Comparison of ENCODE assay signal across 26 mouse cellular contexts in genomic region chr11:70265819-70266218, GRCm38 (mm10). TPM values are rescaled to one million over a fixed set of nuclear protein-coding genes. Genes with fewer than 3 reads are reported as not detected.
DNase-seq lines count a peak whose midpoint lies in the region; ATAC-seq and TF ChIP-seq lines count a peak whose summit lies in the region.
"Had no signal": no experiment of that assay in that cellular context is flagged by ENCODE, and none has a peak within 500 bp of the region (broad histone marks: within the 10 kb centered on the region; RNA-seq: fewer than 3 reads in every experiment).

No protein-coding gene starts in this region.

- H3K9ac ChIP-seq in heart, embryonic 13.5 days, result no peak overlapping the region
- H3K9ac ChIP-seq in limb, embryonic 14.5 days (ENCODE audit: low read depth, low read length, severe bottlenecking), result no peak overlapping the region
- no peak overlapping the region for H3K9ac ChIP-seq in limb, embryonic 15.5 days
- H3K9ac ChIP-seq: forebrain, embryonic 13.5 days; hindbrain, embryonic 13.5 days; liver, embryonic 14.5 days; midbrain, embryonic 15.5 days; neural tube, embryonic 15.5 days had no signal

- ATAC-seq in heart, embryonic 13.5 days (ENCODE audit: extremely low read depth, insufficient number of reproducible peaks, low FRiP score, low TSS enrichment), result no peak
- ATAC-seq in limb, embryonic 14.5 days (ENCODE audit: low FRiP score, low read depth), result no peak
- ATAC-seq in limb, embryonic 15.5 days (ENCODE audit: insufficient number of reproducible peaks, low FRiP score, low TSS enrichment, low read depth), result peak; percentile 52; the same call in 1 of the 2 replicates
- ATAC-seq: forebrain, embryonic 13.5 days; intestine, embryonic 16.5 days; midbrain, embryonic 15.5 days had no signal

- intact Hi-C loops in heart, postnatal 10 days (cut with DNase I), result no loop called here

- 63% methylated on average over 4 of the region's 4 CpGs for WGBS in heart, embryonic 13.5 days
- WGBS in limb, embryonic 14.5 days, result 55% methylated on average over 4 of the region's 4 CpGs
- 74% methylated on average over 4 of the region's 4 CpGs for WGBS in limb, embryonic 10.5 days
- WGBS in limb, embryonic 15.5 days, result 55% methylated on average over 4 of the region's 4 CpGs

- H3K4me1 ChIP-seq in heart, embryonic 13.5 days, result peaks cover 18% of the 10 kb centered on the region
- H3K4me1 ChIP-seq in limb, embryonic 14.5 days (ENCODE audit: control insufficient read depth, insufficient read depth, low read length), result 0 out of 2 replicates have a peak, but pooled peaks cover 6% of the 10 kb centered on the region
- no peaks in the 10 kb centered on the region for H3K4me1 ChIP-seq in limb, embryonic 10.5 days
- H3K4me1 ChIP-seq in limb, embryonic 15.5 days, result peaks cover 18% of the 10 kb centered on the region
- H3K4me1 ChIP-seq: forebrain, embryonic 13.5 days; hindbrain, embryonic 13.5 days; midbrain, embryonic 10.5 days; midbrain, embryonic 15.5 days; neural tube, embryonic 15.5 days had no signal

- no peak for TF ChIP-seq POLR2A in limb, embryonic 14.5 days (IDR thresholded peaks at IDR 0.05; ENCODE audit: borderline replicate concordance, extremely low read depth, insufficient read depth, insufficient read length)

- no peak for DNase-seq in heart, postnatal 10 days
- DNase-seq in limb, embryonic 14.5 days (ENCODE audit: low spot score), result peak; percentile 30
- no peak for DNase-seq in limb, embryonic 10.5 days (ENCODE audit: low spot score)
- DNase-seq in ovary, postnatal 14 days (ENCODE audit: low spot score), result no peak
- no peak for DNase-seq in ovary, adult 18-20 months (ENCODE audit: low spot score)
- DNase-seq: adrenal gland, postnatal 14 days; cerebellum, adult 11 months; cerebellum, adult 9-10 months; embryo, embryonic 11 days; gastrocnemius, postnatal 25 days; kidney, postnatal 4 days; liver; lung, adult 2 months; right cerebral cortex, adult 18-20 months; spleen, adult 18-20 months had no signal

- H3K9me3 ChIP-seq in heart, embryonic 13.5 days, result peaks cover 3% of the 10 kb centered on the region; the same call in 1 of the 2 replicates
- no peaks in the 10 kb centered on the region for H3K9me3 ChIP-seq in limb, embryonic 14.5 days (ENCODE audit: control insufficient read depth, low read length)
- H3K9me3 ChIP-seq in limb, embryonic 10.5 days (replicated peaks), result no peaks in the 10 kb centered on the region
- H3K9me3 ChIP-seq in limb, embryonic 15.5 days, result no peaks in the 10 kb centered on the region
- H3K9me3 ChIP-seq: forebrain, embryonic 13.5 days; hindbrain, embryonic 13.5 days; midbrain, embryonic 10.5 days; midbrain, embryonic 15.5 days; neural tube, embryonic 15.5 days had no signal

- H3K4me3 ChIP-seq in heart, embryonic 13.5 days, result no peak overlapping the region
- H3K4me3 ChIP-seq in limb, embryonic 14.5 days (replicated peaks; ENCODE audit: low read length), result no peak overlapping the region
- no peak overlapping the region for H3K4me3 ChIP-seq in limb, embryonic 10.5 days
- no peak overlapping the region for H3K4me3 ChIP-seq in limb, embryonic 15.5 days
- H3K4me3 ChIP-seq: forebrain, embryonic 13.5 days; hindbrain, embryonic 13.5 days; midbrain, embryonic 10.5 days; midbrain, embryonic 15.5 days; neural tube, embryonic 15.5 days had no signal

- no peaks in the 10 kb centered on the region for H3K36me3 ChIP-seq in heart, embryonic 13.5 days
- H3K36me3 ChIP-seq in limb, embryonic 14.5 days (ENCODE audit: control insufficient read depth, insufficient read depth, low read length), result no peaks in the 10 kb centered on the region
- H3K36me3 ChIP-seq in limb, embryonic 10.5 days, result no peaks in the 10 kb centered on the region
- no peaks in the 10 kb centered on the region for H3K36me3 ChIP-seq in limb, embryonic 15.5 days
- H3K36me3 ChIP-seq: hindbrain, embryonic 13.5 days; midbrain, embryonic 10.5 days; midbrain, embryonic 15.5 days; neural tube, embryonic 15.5 days had no signal

- peaks cover 5% of the 10 kb centered on the region; the same call in 1 of the 2 replicates for H3K27me3 ChIP-seq in heart, embryonic 13.5 days (replicated peaks)
- no peaks in the 10 kb centered on the region for H3K27me3 ChIP-seq in limb, embryonic 14.5 days (ENCODE audit: control insufficient read depth, insufficient read depth, low read length)
- H3K27me3 ChIP-seq in limb, embryonic 10.5 days (ENCODE audit: low read depth, poor library complexity, severe bottlenecking), result 0 out of 2 replicates have a peak, but pooled peaks cover 5% of the 10 kb centered on the region
- no peaks in the 10 kb centered on the region for H3K27me3 ChIP-seq in limb, embryonic 15.5 days
- H3K27me3 ChIP-seq: midbrain, embryonic 15.5 days had no signal

- no peak overlapping the region for H3K4me2 ChIP-seq in heart, embryonic 13.5 days
- H3K4me2 ChIP-seq in limb, embryonic 14.5 days (replicated peaks; ENCODE audit: low read depth, low read length, severe bottlenecking), result no peak overlapping the region
- no peak overlapping the region for H3K4me2 ChIP-seq in limb, embryonic 15.5 days
- H3K4me2 ChIP-seq: forebrain, embryonic 13.5 days; hindbrain, embryonic 13.5 days; midbrain, embryonic 15.5 days; neural tube, embryonic 15.5 days had no signal

- H3K27ac ChIP-seq in heart, embryonic 13.5 days (replicated peaks), result peak overlapping the region; percentile 50; the same call in 1 of the 2 replicates
- peak overlapping the region; percentile 3; the same call in 1 of the 2 replicates for H3K27ac ChIP-seq in limb, embryonic 14.5 days (replicated peaks; ENCODE audit: low read depth, low read length)
- no peak overlapping the region for H3K27ac ChIP-seq in limb, embryonic 10.5 days
- H3K27ac ChIP-seq in limb, embryonic 15.5 days, result peak overlapping the region; percentile 79
- H3K27ac ChIP-seq: forebrain, embryonic 13.5 days; hindbrain, embryonic 13.5 days; kidney, postnatal 0 days; liver, embryonic 14.5 days; midbrain, embryonic 10.5 days; midbrain, embryonic 15.5 days; neural tube, embryonic 15.5 days had no signal

RNA-seq across cellular contexts. Expression of gene Alox12, which starts 10.7 kb away (rescaled TPM):
- polyA plus RNA-seq in heart, embryonic 13.5 days (2015; fragmentation: Nextera tagmentation; extraction: Ambion mirVana), result 2.5 and 3.5 TPM in 2 replicates
- total RNA-seq in heart, postnatal 10 days (2021), result 1 to 10 TPM; 3.4 to 5.2 TPM
- polyA plus RNA-seq in limb, embryonic 14.5 days (2012; rRNA removed), result 7.4 and 7.8 TPM in 2 replicates
- polyA plus RNA-seq in limb, embryonic 14.5 days (2014; fragmentation: Nextera tagmentation; extraction: Ambion mirVana), result 8.0 and 11.1 TPM in 2 replicates
- 2.0 and 2.9 TPM in 2 replicates for polyA plus RNA-seq in limb, embryonic 10.5 days (2016; fragmentation: Nextera tagmentation; extraction: Ambion mirVana)
- polyA plus RNA-seq in limb, embryonic 15.5 days (2015; fragmentation: Nextera tagmentation; extraction: Ambion mirVana), result 17.4 and 19.3 TPM in 2 replicates
- total RNA-seq: megakaryocyte progenitor cell, adult 5-6 weeks had no signal

RNA-seq across cellular contexts. Expression of gene Rnasek, which starts 26.2 kb away (rescaled TPM):
- 214 and 235 TPM in 2 replicates for polyA plus RNA-seq in heart, embryonic 13.5 days (2015; fragmentation: Nextera tagmentation; extraction: Ambion mirVana)
- total RNA-seq in heart, postnatal 10 days (2021), result 100 to 1,000 TPM in 1 of 2 experiments, 10 to 100 TPM in 1; 96.4 to 102 TPM
- 54.0 and 63.2 TPM in 2 replicates for polyA plus RNA-seq in limb, embryonic 14.5 days (2012; rRNA removed)
- 171 and 176 TPM in 2 replicates for polyA plus RNA-seq in limb, embryonic 14.5 days (2014; fragmentation: Nextera tagmentation; extraction: Ambion mirVana)
- 84.7 and 93.5 TPM in 2 replicates for polyA plus RNA-seq in limb, embryonic 10.5 days (2016; fragmentation: Nextera tagmentation; extraction: Ambion mirVana)
- polyA plus RNA-seq in limb, embryonic 15.5 days (2015; fragmentation: Nextera tagmentation; extraction: Ambion mirVana), result 219 and 226 TPM in 2 replicates

RNA-seq across cellular contexts. Expression of gene Gm21988, which starts 26.2 kb away (rescaled TPM):
- polyA plus RNA-seq in heart, embryonic 13.5 days (2015; fragmentation: Nextera tagmentation; extraction: Ambion mirVana), result 9.0 and 9.5 TPM in 2 replicates
- total RNA-seq in heart, postnatal 10 days (2021), result 1 to 10 TPM; 3.3 to 3.4 TPM
- 15.1 and 15.7 TPM in 2 replicates for polyA plus RNA-seq in limb, embryonic 14.5 days (2012; rRNA removed)
- 12.9 and 13.1 TPM in 2 replicates for polyA plus RNA-seq in limb, embryonic 14.5 days (2014; fragmentation: Nextera tagmentation; extraction: Ambion mirVana)
- 9.7 TPM in 2 replicates for polyA plus RNA-seq in limb, embryonic 10.5 days (2016; fragmentation: Nextera tagmentation; extraction: Ambion mirVana)
- 12.1 TPM in 2 replicates for polyA plus RNA-seq in limb, embryonic 15.5 days (2015; fragmentation: Nextera tagmentation; extraction: Ambion mirVana)

RNA-seq across cellular contexts. Expression of gene 0610010K14Rik, which starts 28.1 kb away (rescaled TPM):
- 125 and 137 TPM in 2 replicates for polyA plus RNA-seq in heart, embryonic 13.5 days (2015; fragmentation: Nextera tagmentation; extraction: Ambion mirVana)
- 10 to 100 TPM; 54.8 to 60.8 TPM for total RNA-seq in heart, postnatal 10 days (2021)
- 167 and 171 TPM in 2 replicates for polyA plus RNA-seq in limb, embryonic 14.5 days (2012; rRNA removed)
- 178 and 193 TPM in 2 replicates for polyA plus RNA-seq in limb, embryonic 14.5 days (2014; fragmentation: Nextera tagmentation; extraction: Ambion mirVana)
- 220 and 235 TPM in 2 replicates for polyA plus RNA-seq in limb, embryonic 10.5 days (2016; fragmentation: Nextera tagmentation; extraction: Ambion mirVana)
- 154 and 172 TPM in 2 replicates for polyA plus RNA-seq in limb, embryonic 15.5 days (2015; fragmentation: Nextera tagmentation; extraction: Ambion mirVana)

RNA-seq across cellular contexts. Expression of gene Bcl6b, which starts 36.2 kb away (rescaled TPM):
- polyA plus RNA-seq in heart, embryonic 13.5 days (2015; fragmentation: Nextera tagmentation; extraction: Ambion mirVana), result 17.8 and 18.3 TPM in 2 replicates
- 10 to 100 TPM; 54.7 to 55.5 TPM for total RNA-seq in heart, postnatal 10 days (2021)
- polyA plus RNA-seq in limb, embryonic 14.5 days (2012; rRNA removed), result 11.2 and 12.2 TPM in 2 replicates
- polyA plus RNA-seq in limb, embryonic 14.5 days (2014; fragmentation: Nextera tagmentation; extraction: Ambion mirVana), result 11.7 and 12.2 TPM in 2 replicates
- 5.6 and 7.5 TPM in 2 replicates for polyA plus RNA-seq in limb, embryonic 10.5 days (2016; fragmentation: Nextera tagmentation; extraction: Ambion mirVana)
- polyA plus RNA-seq in limb, embryonic 15.5 days (2015; fragmentation: Nextera tagmentation; extraction: Ambion mirVana), result 12.1 and 13.9 TPM in 2 replicates
- total RNA-seq: megakaryocyte progenitor cell, adult 5-6 weeks had no signal
